Mouse (Mus musculus): ENCODE measurements around the gene Hes6. TPM values are rescaled to one million over a fixed set of nuclear protein-coding genes. Genes with fewer than 3 reads are reported as not detected.

Hes6 gene
- total and polyA plus RNA-seq, 2 experiments from 2014 or later = 113 to 119 TPM

DNA sequence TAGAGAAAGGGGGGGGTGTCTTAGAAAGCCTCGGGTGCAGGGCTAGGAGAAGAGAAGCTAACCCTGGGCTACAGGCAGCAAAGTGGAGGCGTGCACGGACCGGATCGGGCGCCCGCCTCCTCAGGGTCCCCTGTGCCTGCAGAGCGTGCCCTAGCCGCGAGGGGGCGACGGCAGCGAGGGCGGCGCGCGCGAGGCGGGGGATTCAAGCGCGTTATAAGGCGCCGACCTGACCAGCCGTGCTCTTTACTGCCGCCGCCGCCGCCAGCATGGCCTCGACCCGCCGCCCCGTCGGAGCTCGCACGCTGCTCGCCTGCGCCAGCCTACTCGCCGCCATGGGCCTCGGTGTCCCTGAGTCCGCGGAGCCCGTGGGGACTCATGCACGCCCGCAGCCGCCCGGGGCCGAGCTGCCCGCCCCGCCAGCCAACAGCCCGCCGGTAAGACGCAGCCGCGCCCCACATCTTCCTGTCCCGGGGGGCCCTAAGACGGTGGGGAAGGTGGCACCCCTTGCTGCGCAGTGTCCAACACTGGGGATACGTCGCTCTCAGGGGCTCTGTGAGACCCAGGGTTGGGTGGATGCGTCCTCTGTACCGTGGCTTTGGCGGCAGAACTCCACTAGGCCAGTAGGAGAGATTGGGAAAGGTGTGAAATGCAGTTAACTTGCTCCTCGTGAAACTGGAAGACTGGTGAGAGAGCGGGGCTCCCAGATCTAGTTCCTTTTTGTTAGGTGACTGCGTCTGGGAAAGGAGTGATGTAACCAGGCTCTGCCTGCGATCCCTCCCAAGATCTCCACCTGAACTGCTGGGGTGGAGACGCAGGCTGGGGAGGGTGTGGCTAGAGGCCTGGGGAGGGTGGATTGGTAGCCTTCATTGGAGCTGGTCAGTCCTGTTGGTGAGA is 47.4 kb downstream of the Hes6 start, which contains the start of gene Erfe:
TSS of gene Erfe (plus strand) at position 216 of the 894 bp plus-strand sequence.
- Histone ChIP-seq H3K36me3 (ENCODE audit: insufficient read depth, low read length) (peaks cover 10% of the 10 kb centered on the region; the same call in 1 of the 2 replicates), H3K27me3 (ENCODE audit: insufficient read depth, low read length) (0 out of 2 replicates have a peak, but pooled peaks cover 3% of the 10 kb centered on the region), H3K27ac (ENCODE audit: low read depth, low read length) (no peak within 1 kb of the TSS), H3K4me1 (ENCODE audit: insufficient read depth, low read length) (peaks cover 3% of the 10 kb centered on the region; the same call in 1 of the 2 replicates), H3K9me3 (ENCODE audit: low read length) (no peaks in the 10 kb centered on the region), H3K9ac (replicated peaks; ENCODE audit: low read length, poor library complexity, severe bottlenecking) (peak within 1 kb of the TSS; percentile 48; the same call in 1 of the 2 replicates), H3K4me3 (ENCODE audit: low read depth, low read length) (peak within 1 kb of the TSS; percentile 32), H3K4me2 (ENCODE audit: low read depth, low read length, poor library complexity, severe bottlenecking) (peak within 1 kb of the TSS; percentile 61)
- WGBS = 1% methylated on average over 62 of the region's 68 CpGs
- TF ChIP-seq CTCF (IDR thresholded peaks at IDR 0.05) = peak; percentile 68
- ATAC-seq (ENCODE audit: low FRiP score) (no peak; the same call in 1 of the 2 replicates), DNase-seq (ENCODE audit: low spot score) (peak; percentile 35)

DNA sequence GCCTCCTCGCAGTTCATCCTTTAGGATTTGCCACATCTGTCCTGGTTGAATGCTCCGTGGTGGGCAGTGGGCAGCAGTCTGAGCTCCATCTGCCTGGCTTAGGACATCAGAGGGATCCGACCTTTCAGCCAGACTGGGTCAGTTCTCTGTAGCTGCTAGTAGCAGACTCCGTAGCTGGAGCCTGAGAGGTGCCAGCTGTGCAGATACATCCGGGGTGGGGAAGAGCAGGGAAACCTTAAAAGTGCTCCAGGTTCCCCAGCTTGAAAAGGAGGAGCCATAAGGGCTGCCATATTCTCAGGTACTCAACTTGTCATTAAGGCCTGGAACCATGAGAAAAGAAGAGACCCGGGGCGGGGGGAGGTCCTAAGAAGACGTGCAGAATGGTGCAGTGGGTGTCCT is 48.0 kb downstream of the Hes6 start:
- ATAC-seq (ENCODE audit: low FRiP score) = no peak; the same call in 1 of the 2 replicates
- H3K9me3 ChIP-seq (ENCODE audit: low read length) = no peaks in the 10 kb centered on the region

DNA sequence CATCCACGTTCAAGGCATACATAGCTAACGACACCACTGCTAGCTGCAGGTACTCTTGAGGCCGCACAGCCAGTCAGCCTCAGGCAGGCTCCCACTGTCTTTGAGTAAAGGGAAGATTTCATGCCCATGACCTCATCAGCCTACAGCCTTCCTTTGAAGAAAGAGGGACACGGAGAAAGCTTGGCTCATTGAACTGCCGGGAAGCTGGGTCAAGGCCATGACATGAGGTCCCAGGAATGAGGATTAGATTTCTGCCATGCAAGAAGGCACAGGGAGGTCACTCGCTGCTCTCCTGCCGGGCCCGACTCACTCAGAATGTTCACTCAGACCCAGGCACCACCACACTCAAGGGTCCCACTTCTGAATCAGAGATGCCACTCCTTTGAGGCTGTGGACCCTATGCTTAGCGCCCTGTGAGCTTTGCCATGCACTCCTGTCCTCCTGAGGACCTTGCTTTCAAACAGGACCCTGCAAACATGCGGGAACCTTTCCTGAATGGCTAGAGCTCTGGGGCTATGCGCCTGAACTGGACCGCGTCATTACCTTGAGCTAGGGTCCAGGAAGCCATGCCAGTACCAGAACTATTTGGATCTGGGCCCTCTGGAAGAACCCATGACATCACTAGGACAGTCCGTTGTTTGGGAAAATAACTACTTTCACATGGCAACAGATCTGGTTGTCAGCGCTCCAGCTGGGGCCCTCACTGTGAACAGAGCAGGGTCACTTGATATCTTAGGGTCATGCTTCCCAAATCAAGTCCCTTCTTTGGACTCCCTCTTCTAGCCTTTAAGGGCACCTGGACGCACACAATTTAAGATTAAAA is 48.8 kb downstream of the Hes6 start:
- H3K36me3 ChIP-seq (ENCODE audit: insufficient read depth, low read length) = peaks cover 2% of the 10 kb centered on the region; the same call in 1 of the 2 replicates
- no peak for TF ChIP-seq CTCF (IDR thresholded peaks at IDR 0.05)
- ATAC-seq (ENCODE audit: low FRiP score) (no peak), DNase-seq (ENCODE audit: low spot score) (no peak)
- peaks cover 3% of the 10 kb centered on the region; the same call in 1 of the 2 replicates for H3K4me1 ChIP-seq (ENCODE audit: insufficient read depth, low read length)
- 93% methylated on average over 16 of the region's 16 CpGs for WGBS
- no peaks in the 10 kb centered on the region for H3K9me3 ChIP-seq (ENCODE audit: low read length)
- no peak overlapping the region for H3K27ac ChIP-seq (ENCODE audit: low read depth, low read length)
- no peak overlapping the region for H3K4me3 ChIP-seq (ENCODE audit: low read depth, low read length)
- H3K27me3 ChIP-seq (ENCODE audit: insufficient read depth, low read length) = 0 out of 2 replicates have a peak, but pooled peaks cover 3% of the 10 kb centered on the region
- no peak overlapping the region for H3K9ac ChIP-seq (replicated peaks; ENCODE audit: low read length, poor library complexity, severe bottlenecking)
- H3K4me2 ChIP-seq (ENCODE audit: low read depth, low read length, poor library complexity, severe bottlenecking) = no peak overlapping the region

More for the DNA sequence above, 48.0 kb downstream of the Hes6 start:
- Histone ChIP-seq H3K27ac (ENCODE audit: low read depth, low read length) (no peak overlapping the region), H3K36me3 (ENCODE audit: insufficient read depth, low read length) (peaks cover 6% of the 10 kb centered on the region; the same call in 1 of the 2 replicates), H3K27me3 (ENCODE audit: insufficient read depth, low read length) (0 out of 2 replicates have a peak, but pooled peaks cover 3% of the 10 kb centered on the region), H3K9ac (replicated peaks; ENCODE audit: low read length, poor library complexity, severe bottlenecking) (no peak overlapping the region), H3K4me1 (ENCODE audit: insufficient read depth, low read length) (peaks cover 3% of the 10 kb centered on the region; the same call in 1 of the 2 replicates), H3K4me2 (ENCODE audit: low read depth, low read length, poor library complexity, severe bottlenecking) (peak overlapping the region; percentile 61), H3K4me3 (ENCODE audit: low read depth, low read length) (peak overlapping the region; percentile 32; the same call in 1 of the 2 replicates)
- DNase-seq (ENCODE audit: low spot score) = no peak
- TF ChIP-seq CTCF (IDR thresholded peaks at IDR 0.05) = no peak
- 29% methylated on average over 8 of the region's 8 CpGs for WGBS

DNA sequence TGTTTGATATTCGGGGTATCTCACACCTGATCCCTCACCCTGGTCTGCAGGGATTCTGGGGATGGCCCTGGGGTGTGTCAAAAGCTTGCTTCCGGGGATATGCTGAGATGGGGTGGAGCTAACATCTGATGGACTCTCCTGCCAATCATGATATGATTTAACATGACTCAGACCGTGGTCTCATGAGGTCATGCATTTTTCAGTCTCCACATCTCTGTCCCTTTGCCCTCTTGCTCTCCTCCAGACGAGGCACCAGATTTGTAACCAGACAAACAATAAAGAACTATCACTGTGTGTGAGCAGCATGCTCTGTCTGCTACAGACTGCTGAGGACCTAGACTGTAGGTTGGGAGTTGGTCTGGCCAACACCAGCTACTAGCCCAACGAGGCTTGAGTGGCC is 51.7 kb downstream of the Hes6 start:
- H3K9ac ChIP-seq (replicated peaks; ENCODE audit: low read length, poor library complexity, severe bottlenecking) = no peak overlapping the region
- 75% methylated on average over 5 of the region's 5 CpGs for WGBS
- H3K4me2 ChIP-seq (ENCODE audit: low read depth, low read length, poor library complexity, severe bottlenecking) = no peak overlapping the region
- no peak overlapping the region for H3K27ac ChIP-seq (ENCODE audit: low read depth, low read length)
- H3K9me3 ChIP-seq (ENCODE audit: low read length) = no peaks in the 10 kb centered on the region
- H3K4me3 ChIP-seq (ENCODE audit: low read depth, low read length) = no peak overlapping the region
- DNase-seq (ENCODE audit: low spot score) = no peak
- 0 out of 2 replicates have a peak, but pooled peaks cover 3% of the 10 kb centered on the region for H3K27me3 ChIP-seq (ENCODE audit: insufficient read depth, low read length)
- no peak for ATAC-seq (ENCODE audit: low FRiP score)
- peaks cover 3% of the 10 kb centered on the region; the same call in 1 of the 2 replicates for H3K4me1 ChIP-seq (ENCODE audit: insufficient read depth, low read length)
- no peak for TF ChIP-seq CTCF (IDR thresholded peaks at IDR 0.05)
- H3K36me3 ChIP-seq (ENCODE audit: insufficient read depth, low read length) = no peaks in the 10 kb centered on the region

Other genes with a start within 250 kb of the Hes6 start
- gene Ramp1, start 234.2 kb downstream of the Hes6 start, total RNA-seq (2014; rRNA removed) = 16.1 and 22.4 TPM in 2 replicates
- 29.4 and 29.8 TPM in 2 replicates for gene Ramp1, start 234.2 kb downstream of the Hes6 start, polyA plus RNA-seq (2015; fragmentation: Nextera tagmentation; extraction: Ambion mirVana)
- gene Ube2f, start 163.7 kb downstream of the Hes6 start, total RNA-seq (2014; rRNA removed) = 34.3 and 42.5 TPM in 2 replicates
- gene Ube2f, start 163.7 kb downstream of the Hes6 start, polyA plus RNA-seq (2015; fragmentation: Nextera tagmentation; extraction: Ambion mirVana) = 41.2 and 44.8 TPM in 2 replicates
- gene Scly, start 115.7 kb downstream of the Hes6 start, total RNA-seq (2014; rRNA removed) = 10.6 and 11.3 TPM in 2 replicates
- gene Scly, start 115.7 kb downstream of the Hes6 start, polyA plus RNA-seq (2015; fragmentation: Nextera tagmentation; extraction: Ambion mirVana) = 10.3 and 10.7 TPM in 2 replicates
- gene Espnl, start 92.0 kb downstream of the Hes6 start, total RNA-seq (2014; rRNA removed) = 0.19 and 0.27 TPM in 2 replicates
- gene Espnl, start 92.0 kb downstream of the Hes6 start, polyA plus RNA-seq (2015; fragmentation: Nextera tagmentation; extraction: Ambion mirVana) = 0.23 TPM in 2 replicates
- 0.09 and 0.16 TPM in 2 replicates for gene Klhl30, start 63.0 kb downstream of the Hes6 start, total RNA-seq (2014; rRNA removed)
- 0.10 TPM in 1 of 2 replicates, not detected in the other for gene Klhl30, start 63.0 kb downstream of the Hes6 start, polyA plus RNA-seq (2015; fragmentation: Nextera tagmentation; extraction: Ambion mirVana)
- gene Erfe, start 47.6 kb downstream of the Hes6 start, total RNA-seq (2014; rRNA removed) = 0.11 TPM in 1 of 2 replicates, not detected in the other
- gene Erfe, start 47.6 kb downstream of the Hes6 start, polyA plus RNA-seq (2015; fragmentation: Nextera tagmentation; extraction: Ambion mirVana) = 0.31 and 0.45 TPM in 2 replicates
- gene Ilkap, start 15.2 kb downstream of the Hes6 start, total RNA-seq (2014; rRNA removed) = 58.5 and 97.5 TPM in 2 replicates
- gene Ilkap, start 15.2 kb downstream of the Hes6 start, polyA plus RNA-seq (2015; fragmentation: Nextera tagmentation; extraction: Ambion mirVana) = 114 and 116 TPM in 2 replicates
- 10.5 and 11.3 TPM in 2 replicates for gene Per2, start 45.3 kb upstream of the Hes6 start, total RNA-seq (2014; rRNA removed)
- gene Per2, start 45.3 kb upstream of the Hes6 start, polyA plus RNA-seq (2015; fragmentation: Nextera tagmentation; extraction: Ambion mirVana) = 3.3 and 3.8 TPM in 2 replicates
- 17.3 and 18.4 TPM in 2 replicates for gene Traf3ip1, start 80.6 kb upstream of the Hes6 start, total RNA-seq (2014; rRNA removed)
- gene Traf3ip1, start 80.6 kb upstream of the Hes6 start, polyA plus RNA-seq (2015; fragmentation: Nextera tagmentation; extraction: Ambion mirVana) = 6.1 and 7.0 TPM in 2 replicates
- gene Asb1, start 126.5 kb upstream of the Hes6 start, total RNA-seq (2014; rRNA removed) = 29.3 and 32.1 TPM in 2 replicates
- 8.6 and 8.8 TPM in 2 replicates for gene Asb1, start 126.5 kb upstream of the Hes6 start, polyA plus RNA-seq (2015; fragmentation: Nextera tagmentation; extraction: Ambion mirVana)